ENCODE assay signal across 11 mouse cellular contexts in the genomic region with DNA sequence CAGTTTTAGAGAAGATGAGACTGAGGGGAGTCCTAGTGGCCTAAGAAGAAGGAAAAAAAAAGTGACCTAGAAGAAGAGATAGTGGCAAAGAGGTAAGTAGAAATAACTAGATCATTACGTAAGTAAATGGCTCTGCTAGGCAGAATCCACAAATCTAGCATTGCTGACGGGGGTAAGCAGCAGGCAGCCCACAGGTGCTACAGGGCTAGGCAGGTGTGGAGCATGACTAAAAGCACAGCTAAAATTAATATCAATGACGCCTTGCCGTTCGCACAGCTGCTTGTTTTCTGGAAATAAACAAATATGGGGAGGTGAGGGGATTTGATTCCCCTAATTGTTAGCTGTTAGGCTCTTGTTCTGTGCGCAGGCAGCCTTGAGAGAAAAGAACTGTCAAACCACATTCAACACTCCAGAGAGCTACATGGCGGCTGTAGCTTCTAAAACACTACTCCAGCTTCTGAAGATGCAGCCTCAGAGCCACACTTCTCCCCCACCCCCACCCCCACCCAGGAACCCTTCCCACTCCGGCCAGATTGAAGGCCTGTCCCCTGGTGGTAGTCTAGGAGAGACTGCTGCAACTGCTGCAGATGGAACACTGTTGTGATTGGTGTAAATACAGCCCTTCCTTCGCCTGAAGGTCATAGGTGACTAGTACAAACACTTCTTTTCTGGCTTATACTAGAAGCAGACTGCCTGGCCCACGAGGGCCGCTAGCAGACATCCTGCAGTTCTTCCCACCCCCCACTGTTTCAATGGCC. TPM values are rescaled to one million over a fixed set of nuclear protein-coding genes. Genes with fewer than 3 reads are reported as not detected.
DNase-seq lines count a peak whose midpoint lies in the region; ATAC-seq and TF ChIP-seq lines count a peak whose summit lies in the region.
"Had no signal": no experiment of that assay in that cellular context is flagged by ENCODE, and none has a peak within 500 bp of the region (broad histone marks: within the 10 kb centered on the region; RNA-seq: fewer than 3 reads in every experiment).

No protein-coding gene starts in this region.

- no peak for TF ChIP-seq EP300 in ES-Bruce4 (IDR thresholded peaks at IDR 0.05; ENCODE audit: insufficient read depth, low read depth, low read length)

- intact Hi-C loops in heart, postnatal 25 days (cut with DNase I) = loop anchor here (2.0 kb wide), 1 partner anchor 15 kb away; a partner anchor contains a TSS

- H3K4me2 ChIP-seq in heart, embryonic 11.5 days = peak overlapping the region; percentile 84; the same call in 1 of the 2 replicates
- no peak overlapping the region for H3K4me2 ChIP-seq in lung, embryonic 16.5 days (ENCODE audit: low read depth, low read length)
- H3K4me2 ChIP-seq: midbrain, embryonic 13.5 days had no signal

- H3K9ac ChIP-seq in heart, embryonic 11.5 days (ENCODE audit: low read depth, low read length) = no peak overlapping the region
- H3K9ac ChIP-seq in ES-Bruce4 (ENCODE audit: low read depth, poor library complexity, severe bottlenecking) = peak overlapping the region; percentile 45
- no peak overlapping the region for H3K9ac ChIP-seq in lung, embryonic 16.5 days (ENCODE audit: low read length)
- H3K9ac ChIP-seq: midbrain, embryonic 13.5 days had no signal

- ATAC-seq in heart, embryonic 11.5 days (replicated peaks; ENCODE audit: insufficient number of reproducible peaks, low FRiP score, low TSS enrichment) = no peak
- peak; percentile 22 for ATAC-seq in lung, embryonic 16.5 days (ENCODE audit: low read depth)
- no peak for ATAC-seq in erythroid progenitor cell, adult 5-6 weeks (replicated peaks; ENCODE audit: low FRiP score, poor library complexity, severe bottlenecking)
- ATAC-seq in erythroblast, adult 5-6 weeks (replicated peaks; ENCODE audit: low FRiP score, poor library complexity, severe bottlenecking) = no peak
- ATAC-seq: midbrain, embryonic 13.5 days; Patski had no signal

- WGBS in heart, embryonic 11.5 days (ENCODE audit: insufficient replicate concordance) = 55% methylated on average over 11 of the region's 11 CpGs
- 44% methylated on average over 11 of the region's 11 CpGs for WGBS in lung, embryonic 16.5 days

- peaks cover 9% of the 10 kb centered on the region for H3K4me1 ChIP-seq in heart, embryonic 11.5 days (ENCODE audit: control insufficient read depth, insufficient read depth, low read length)
- peaks cover 6% of the 10 kb centered on the region for H3K4me1 ChIP-seq in ES-Bruce4 (ENCODE audit: control insufficient read depth, insufficient read depth, low read length)
- H3K4me1 ChIP-seq in embryonic fibroblast, embryonic 13.5 days (ENCODE audit: control insufficient read depth, insufficient read depth, low read length) = peaks cover 17% of the 10 kb centered on the region
- H3K4me1 ChIP-seq in lung, embryonic 16.5 days (replicated peaks; ENCODE audit: control insufficient read depth, insufficient read depth, low read length) = peaks cover 32% of the 10 kb centered on the region

- TF ChIP-seq CTCF in ES-Bruce4 (IDR thresholded peaks at IDR 0.05; ENCODE audit: low read depth, low read length) = no peak
- no peak for TF ChIP-seq CTCF in embryonic fibroblast, embryonic 13.5 days (IDR thresholded peaks at IDR 0.05; ENCODE audit: borderline replicate concordance, insufficient read depth, low read length)

- no peaks in the 10 kb centered on the region for H3K27me3 ChIP-seq in heart, embryonic 11.5 days (ENCODE audit: control insufficient read depth, insufficient read depth, low read length)
- H3K27me3 ChIP-seq in ES-Bruce4 (ENCODE audit: control insufficient read depth, insufficient read depth, low read length, poor library complexity, severe bottlenecking) = no peaks in the 10 kb centered on the region
- no peaks in the 10 kb centered on the region for H3K27me3 ChIP-seq in lung, embryonic 16.5 days (ENCODE audit: control insufficient read depth, insufficient read depth, low read depth, low read length)
- H3K27me3 ChIP-seq: Patski had no signal

- no peak for TF ChIP-seq POLR2A in ES-Bruce4 (IDR thresholded peaks at IDR 0.05; ENCODE audit: insufficient read depth, low read length)
- TF ChIP-seq POLR2A in embryonic fibroblast, embryonic 13.5 days (IDR thresholded peaks at IDR 0.05; ENCODE audit: low read depth, low read length) = no peak

- no peak overlapping the region for H3K4me3 ChIP-seq in heart, embryonic 11.5 days (ENCODE audit: low read depth, low read length)
- peak overlapping the region; percentile 10; the same call in 1 of the 2 replicates for H3K4me3 ChIP-seq in ES-Bruce4 (ENCODE audit: low read depth, low read length)
- peak overlapping the region; percentile 14; the same call in 1 of the 2 replicates for H3K4me3 ChIP-seq in embryonic fibroblast, embryonic 13.5 days (ENCODE audit: insufficient read depth, low read length)
- H3K4me3 ChIP-seq in lung, embryonic 16.5 days (ENCODE audit: low read length) = no peak overlapping the region
- H3K4me3 ChIP-seq: midbrain, embryonic 13.5 days had no signal

- H3K27ac ChIP-seq in heart, embryonic 11.5 days (ENCODE audit: low read depth, low read length) = no peak overlapping the region
- H3K27ac ChIP-seq in ES-Bruce4 (ENCODE audit: insufficient read depth, low read length) = peak overlapping the region; percentile 13; the same call in 1 of the 2 replicates
- peak overlapping the region; percentile 47 for H3K27ac ChIP-seq in embryonic fibroblast, embryonic 13.5 days (ENCODE audit: insufficient read depth, low read length)
- no peak overlapping the region; the same call in 1 of the 2 replicates for H3K27ac ChIP-seq in lung, embryonic 16.5 days (ENCODE audit: low read length)
- H3K27ac ChIP-seq: midbrain, embryonic 13.5 days had no signal

- H3K36me3 ChIP-seq in heart, embryonic 11.5 days (ENCODE audit: control insufficient read depth, insufficient read depth, low read length) = no peaks in the 10 kb centered on the region
- peaks cover 3% of the 10 kb centered on the region; the same call in 1 of the 2 replicates for H3K36me3 ChIP-seq in ES-Bruce4 (ENCODE audit: control insufficient read depth, insufficient read depth, low read length, poor library complexity, severe bottlenecking)
- no peaks in the 10 kb centered on the region for H3K36me3 ChIP-seq in lung, embryonic 16.5 days (ENCODE audit: control insufficient read depth, insufficient read depth, low read length)
- H3K36me3 ChIP-seq: midbrain, embryonic 13.5 days had no signal

- no peak for DNase-seq in heart, postnatal 25 days (ENCODE audit: low spot score)
- DNase-seq in right cerebral cortex, postnatal 36 days (ENCODE audit: low spot score in 2 of 2) = no peak
- DNase-seq: gastrocnemius, postnatal 10 days had no signal

- H3K9me3 ChIP-seq in heart, embryonic 11.5 days (replicated peaks; ENCODE audit: control insufficient read depth, low read length) = no peaks in the 10 kb centered on the region
- no peaks in the 10 kb centered on the region for H3K9me3 ChIP-seq in ES-Bruce4 (replicated peaks; ENCODE audit: control insufficient read depth, insufficient read depth, low read length, poor library complexity, severe bottlenecking)
- no peaks in the 10 kb centered on the region for H3K9me3 ChIP-seq in lung, embryonic 16.5 days (ENCODE audit: control insufficient read depth, low read length)
- H3K9me3 ChIP-seq: midbrain, embryonic 13.5 days had no signal

RNA-seq across cellular contexts. Expression of a gene that starts 15.1 kb away (rescaled TPM):
- 3.5 and 3.7 TPM in 2 replicates for polyA plus RNA-seq in heart, embryonic 11.5 days (2014; fragmentation: Nextera tagmentation; extraction: Ambion mirVana)
- 1 to 10 TPM; 2.2 to 2.3 TPM for total RNA-seq in heart, postnatal 25 days (2021)
- polyA plus RNA-seq in ES-Bruce4 (2011; ENCODE audit: insufficient read depth, insufficient read length, low read depth, missing spikeins) = 6.0 and 6.1 TPM in 2 replicates
- 13.7 and 23.2 TPM in 2 replicates for polyA plus RNA-seq in embryonic fibroblast, embryonic 13.5 days (2011; ENCODE audit: insufficient read length, low read depth, missing spikeins)
- 10.4 and 11.0 TPM in 2 replicates for polyA plus RNA-seq in lung, embryonic 16.5 days (2015; fragmentation: Nextera tagmentation; extraction: Ambion mirVana)
- 8.8 and 11.2 TPM in 2 replicates for total RNA-seq in erythroid progenitor cell, adult 5-6 weeks (2015; ENCODE audit: low replicate concordance)
- total RNA-seq in erythroid progenitor cell, adult 5-6 weeks (2017; ENCODE audit: low replicate concordance) = 4.5 and 6.0 TPM in 2 replicates
- 6.0 and 8.4 TPM in 2 replicates for total RNA-seq in erythroblast, adult 5-6 weeks (2015; ENCODE audit: low replicate concordance)
- total RNA-seq in erythroblast, adult 5-6 weeks (2017; ENCODE audit: low replicate concordance) = 2.6 and 5.3 TPM in 2 replicates

Comparison
In these comparisons a context has a peak if more than half of its experiments do, and no peak if none do; other contexts are left out.
1. H3K27ac ChIP-seq: peak in ES-Bruce4 (single experiment) and embryonic fibroblast, embryonic 13.5 days (single experiment); none in heart, embryonic 11.5 days (single experiment) and lung, embryonic 16.5 days (single experiment).
2. H3K4me3 ChIP-seq: peak in ES-Bruce4 (single experiment) and embryonic fibroblast, embryonic 13.5 days (single experiment); none in heart, embryonic 11.5 days (single experiment) and lung, embryonic 16.5 days (single experiment).